Mouse (Mus musculus): ENCODE data around the gene Kyat1.
"Not testable (repeated sequence)": the region's sequence is repeated elsewhere in the genome, so short reads cannot be mapped to it uniquely, and the experiment has no call there.

Kyat1 gene

DNA sequence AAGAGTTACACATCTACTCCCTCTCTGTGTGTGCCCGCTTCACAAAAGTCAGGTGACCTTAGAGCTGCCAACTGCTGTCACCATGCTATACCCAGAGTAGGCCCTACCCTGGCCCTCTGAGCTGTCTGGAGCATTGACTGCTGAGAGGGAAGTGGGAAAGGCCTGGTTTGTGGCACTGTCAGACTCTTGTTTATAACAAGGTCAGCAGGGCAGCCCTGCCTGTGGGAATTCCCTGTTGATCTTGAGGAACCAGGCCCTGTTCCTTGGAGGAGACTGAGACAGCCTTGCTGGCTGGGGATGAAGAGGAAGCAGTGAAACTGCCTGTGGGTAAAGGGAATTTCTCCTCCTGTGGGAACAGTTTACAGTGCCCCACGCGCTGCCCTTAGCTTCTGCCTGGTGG lies 9.1 kb upstream of the Kyat1 start:
- DNase-seq (ENCODE audit: low spot score in 2 of 2) = no peak

GRCm38 (mm10) chr2:30212951-30213350 lies 7.3 kb upstream of the Kyat1 start:
- DNase-seq (ENCODE audit: low spot score in 2 of 2) = no peak

DNA sequence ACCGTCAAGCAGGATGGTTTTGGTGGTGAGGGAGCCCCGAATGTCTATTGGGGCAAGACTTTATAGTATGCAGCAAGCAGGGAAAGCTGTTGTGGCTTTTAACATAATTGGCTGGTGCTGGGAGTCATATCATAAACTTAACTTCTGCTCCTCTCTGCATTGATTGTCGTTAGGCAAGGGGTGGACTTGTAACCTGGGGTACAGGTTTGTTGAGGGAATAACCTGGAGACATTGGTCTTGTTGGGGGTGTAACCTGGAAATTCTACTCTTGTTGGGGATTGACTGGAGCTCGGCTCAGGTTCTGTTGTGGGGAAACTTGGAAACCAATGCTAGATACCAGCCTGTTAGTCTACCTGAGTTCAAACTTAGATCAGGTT lies 6.5 kb upstream of the Kyat1 start:
- no peak for DNase-seq (ENCODE audit: low spot score in 2 of 2)

GRCm38 (mm10) chr2:30211408-30212168 lies 5.9 kb upstream of the Kyat1 start:
- DNase-seq (ENCODE audit: low spot score in 2 of 2) = no peak

DNA sequence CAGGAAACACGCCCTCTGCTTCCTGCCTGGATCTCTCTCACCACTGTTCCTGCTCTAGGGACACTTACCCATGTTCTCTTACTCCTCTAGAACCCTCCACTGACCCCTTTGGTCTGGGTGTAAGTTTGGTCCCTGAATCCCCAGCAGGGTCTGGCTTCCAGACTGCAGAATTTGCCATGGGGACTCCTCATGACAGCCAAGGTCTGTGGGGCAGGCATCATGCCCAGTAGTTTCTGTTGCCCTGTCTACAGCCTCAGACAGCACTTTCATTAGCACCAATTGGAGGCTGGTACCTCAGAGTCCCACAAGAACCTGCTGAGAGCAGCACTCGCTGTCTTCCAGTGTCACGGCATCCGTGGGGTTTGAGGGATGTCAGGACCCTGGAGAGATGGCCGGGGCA lies 2.2 kb upstream of the Kyat1 start:
- DNase-seq (ENCODE audit: low spot score in 2 of 2) = no peak

DNA sequence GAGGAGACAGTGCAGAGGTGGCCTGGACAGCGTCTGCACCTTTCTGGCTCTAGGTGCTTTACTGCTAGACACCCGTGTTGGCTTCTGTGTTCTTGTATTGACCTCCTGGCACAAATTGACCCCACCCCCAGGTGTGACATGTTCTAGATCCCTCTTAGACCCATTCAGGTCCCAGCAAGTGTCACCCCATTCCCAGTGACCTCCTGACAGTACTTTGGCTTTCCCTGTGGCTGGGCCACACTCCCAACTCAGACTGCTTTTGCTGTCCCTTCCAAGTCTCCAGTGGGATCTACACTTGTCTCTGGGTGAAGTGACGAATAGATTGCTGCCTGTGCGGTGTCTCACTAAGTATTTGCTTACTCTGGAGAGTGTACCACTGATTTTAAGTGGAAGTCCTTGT lies 1.8 kb upstream of the Kyat1 start:
- DNase-seq (ENCODE audit: low spot score in 2 of 2) = no peak

GRCm38 (mm10) chr2:30205255-30205628 lies 405 bp downstream of the Kyat1 start:
- no peak for DNase-seq (ENCODE audit: low spot score in 2 of 2)

DNA sequence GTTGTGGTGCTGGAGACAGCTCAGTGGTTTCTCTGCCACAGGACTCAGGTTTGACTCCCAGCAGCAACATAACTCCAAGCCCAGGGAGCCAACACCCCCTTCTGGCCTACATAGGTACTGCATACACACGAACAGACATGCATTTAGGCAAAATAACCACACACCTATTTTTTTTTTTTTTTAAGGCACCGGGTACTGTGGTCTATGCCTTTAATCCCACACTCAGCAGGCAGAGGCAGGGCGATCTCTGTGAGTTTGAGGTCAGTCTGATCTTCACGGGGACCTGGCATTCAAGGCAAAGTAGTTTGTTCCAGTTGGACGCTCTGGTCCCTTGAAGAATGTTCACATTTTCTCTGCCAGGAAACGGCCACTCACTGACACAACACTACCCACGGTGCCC lies 2.2 kb downstream of the Kyat1 start:
- peak; percentile 61 to 79 for DNase-seq (ENCODE audit: low spot score in 2 of 2)

GRCm38 (mm10) chr2:30200388-30200925 lies 5.2 kb downstream of the Kyat1 start:
- DNase-seq (ENCODE audit: low spot score in 2 of 2) = no peak

DNA sequence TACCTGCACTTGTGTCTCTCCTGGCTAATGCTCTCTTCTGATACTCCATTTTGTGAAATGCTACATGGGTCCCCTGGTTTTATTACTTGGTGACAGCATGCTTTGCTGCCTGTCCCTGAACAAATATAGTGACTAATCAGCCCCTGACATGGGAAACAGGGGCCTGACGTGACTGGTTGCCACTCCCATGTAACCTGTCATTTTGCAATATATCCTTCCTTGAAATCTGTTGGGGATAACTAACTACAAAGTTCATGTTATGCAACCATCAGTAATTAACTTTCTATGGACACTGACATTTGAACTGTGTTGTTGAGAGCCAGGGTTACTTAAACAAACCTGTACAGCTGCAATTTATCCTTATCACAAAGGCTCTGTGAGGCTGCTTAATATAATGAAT lies 5.7 kb downstream of the Kyat1 start:
- no peak for DNase-seq (ENCODE audit: low spot score in 2 of 2)

DNA sequence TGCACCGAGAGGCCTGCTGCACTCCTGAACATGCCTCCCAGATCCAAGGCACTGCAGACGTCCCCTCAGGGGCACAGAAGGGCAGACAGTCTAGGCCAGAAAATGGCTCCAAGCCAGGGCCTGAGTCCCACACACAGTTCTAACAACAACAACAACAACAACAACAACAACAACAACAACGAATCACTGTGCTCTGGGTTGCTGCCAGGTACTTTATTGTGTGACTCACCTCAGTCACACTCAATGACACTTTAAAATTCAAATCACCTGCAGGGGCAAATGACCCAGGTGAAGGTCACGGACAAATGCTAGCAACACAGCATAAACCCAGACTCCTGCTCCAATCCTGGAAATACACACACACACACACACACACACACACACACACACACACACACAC lies 7.6 kb downstream of the Kyat1 start:
- no peak for DNase-seq (ENCODE audit: low spot score in 2 of 2)

DNA sequence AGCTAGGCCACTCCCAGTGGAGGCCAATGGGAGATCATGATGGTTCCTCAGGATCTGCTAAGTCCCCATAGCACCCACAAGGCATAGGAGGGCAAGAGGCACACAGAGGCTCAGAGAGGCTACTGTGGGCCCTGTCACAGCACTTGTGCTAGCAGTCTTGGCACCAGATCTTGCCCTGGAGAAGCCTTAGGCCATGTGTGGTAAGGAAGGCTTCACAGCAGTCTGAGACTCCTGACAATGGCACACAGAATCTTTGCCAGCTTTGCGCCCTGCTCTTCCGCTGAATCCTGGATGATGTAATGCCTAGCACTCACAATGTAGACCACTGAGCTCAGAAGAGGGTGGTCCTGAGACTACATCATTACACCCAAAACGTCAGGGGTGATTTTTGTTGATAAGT lies 11.0 kb downstream of the Kyat1 start:
- DNase-seq (ENCODE audit: low spot score in 2 of 2) = no peak

DNA sequence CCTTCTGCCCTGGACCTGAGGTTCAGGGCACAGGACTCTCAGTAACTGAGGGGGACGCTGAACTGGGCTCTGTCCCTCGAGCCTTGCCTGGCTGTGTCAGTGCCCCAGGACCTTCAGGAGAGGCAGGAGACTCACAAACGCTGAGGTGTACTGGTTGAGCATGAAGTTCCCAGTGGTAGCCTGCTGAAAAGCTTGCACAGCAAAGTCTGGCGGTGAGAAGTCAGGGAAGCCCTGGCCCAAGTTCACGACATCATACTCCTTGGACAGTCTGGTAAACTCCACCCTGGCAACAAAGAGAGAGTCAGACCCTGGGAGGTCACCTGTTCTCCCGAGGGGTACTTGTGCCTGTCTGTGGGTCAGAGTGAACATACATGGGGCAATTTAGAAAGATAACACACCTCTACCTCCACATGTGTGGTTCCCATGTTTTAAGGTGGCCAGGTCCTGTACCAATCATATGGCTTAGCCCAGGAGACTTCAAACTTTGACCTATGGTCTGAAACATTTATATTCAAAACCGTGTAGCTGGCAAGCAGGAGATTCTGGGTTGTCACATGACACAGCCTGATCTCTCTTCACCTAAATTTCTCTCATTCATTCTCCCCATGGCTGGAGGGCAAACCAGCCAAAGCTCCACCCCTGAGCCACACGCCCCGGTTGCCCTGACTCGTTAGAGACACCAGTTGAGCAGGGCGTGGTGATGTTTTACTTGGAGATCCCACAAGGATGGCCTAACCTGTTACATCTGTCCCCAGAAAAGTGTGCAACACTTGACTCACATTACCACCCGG lies 13.7 kb downstream of the Kyat1 start:
- DNase-seq (ENCODE audit: low spot score in 2 of 2) = no peak

- no peak for DNase-seq (ENCODE audit: low spot score in 2 of 2)
Measured at GRCm38 (mm10) chr2:30185681-30186080, 20.0 kb downstream of the Kyat1 start.

GRCm38 (mm10) chr2:30185276-30185675 lies 20.4 kb downstream of the Kyat1 start:
- DNase-seq (ENCODE audit: low spot score in 2 of 2) = peak in 1 of 2 experiments; percentile 48

DNA sequence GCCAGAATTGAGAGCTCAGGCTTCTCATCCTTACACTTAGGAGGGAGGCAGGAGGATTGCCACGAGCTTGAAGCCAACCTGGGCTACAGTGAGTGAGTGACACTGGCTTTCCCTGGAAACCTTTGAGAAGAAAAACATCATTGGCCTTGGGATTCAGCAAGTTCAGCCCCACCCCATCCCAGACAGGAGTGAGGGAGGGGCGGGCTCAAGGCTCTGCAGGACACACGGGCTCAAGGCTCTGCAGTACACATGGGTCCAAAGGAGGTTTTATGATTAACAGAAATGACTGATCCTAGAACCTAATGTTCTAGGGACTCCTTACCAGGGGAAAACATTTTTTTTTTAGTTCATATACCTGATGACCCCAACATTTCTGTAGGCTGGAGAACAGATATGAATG lies 21.9 kb downstream of the Kyat1 start:
- DNase-seq (ENCODE audit: low spot score in 2 of 2) = no peak

DNA sequence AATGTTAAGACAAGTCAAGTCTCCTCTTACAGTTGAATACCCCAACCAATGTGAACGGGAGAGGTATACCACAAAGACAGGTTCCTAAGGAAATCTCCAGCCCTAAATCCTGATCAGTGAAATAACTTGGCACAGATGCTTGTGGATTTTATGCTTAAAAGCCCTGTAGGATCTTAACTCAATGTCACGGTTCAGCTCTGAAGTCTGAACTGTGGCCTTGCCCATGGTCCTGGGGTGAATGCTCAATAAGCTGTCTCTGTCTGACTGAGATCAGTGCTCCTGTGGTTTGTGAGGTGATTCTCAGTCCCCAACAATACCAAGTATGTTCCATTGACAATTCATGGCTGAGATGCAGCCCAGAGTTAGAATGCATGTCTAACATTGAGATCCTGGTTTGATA lies 23.2 kb downstream of the Kyat1 start:
- DNase-seq (ENCODE audit: low spot score in 2 of 2) = no peak

- DNase-seq (ENCODE audit: low spot score in 2 of 2) = not testable (repeated sequence)
Measured at GRCm38 (mm10) chr2:30178711-30179110, 26.9 kb downstream of the Kyat1 start.

DNA sequence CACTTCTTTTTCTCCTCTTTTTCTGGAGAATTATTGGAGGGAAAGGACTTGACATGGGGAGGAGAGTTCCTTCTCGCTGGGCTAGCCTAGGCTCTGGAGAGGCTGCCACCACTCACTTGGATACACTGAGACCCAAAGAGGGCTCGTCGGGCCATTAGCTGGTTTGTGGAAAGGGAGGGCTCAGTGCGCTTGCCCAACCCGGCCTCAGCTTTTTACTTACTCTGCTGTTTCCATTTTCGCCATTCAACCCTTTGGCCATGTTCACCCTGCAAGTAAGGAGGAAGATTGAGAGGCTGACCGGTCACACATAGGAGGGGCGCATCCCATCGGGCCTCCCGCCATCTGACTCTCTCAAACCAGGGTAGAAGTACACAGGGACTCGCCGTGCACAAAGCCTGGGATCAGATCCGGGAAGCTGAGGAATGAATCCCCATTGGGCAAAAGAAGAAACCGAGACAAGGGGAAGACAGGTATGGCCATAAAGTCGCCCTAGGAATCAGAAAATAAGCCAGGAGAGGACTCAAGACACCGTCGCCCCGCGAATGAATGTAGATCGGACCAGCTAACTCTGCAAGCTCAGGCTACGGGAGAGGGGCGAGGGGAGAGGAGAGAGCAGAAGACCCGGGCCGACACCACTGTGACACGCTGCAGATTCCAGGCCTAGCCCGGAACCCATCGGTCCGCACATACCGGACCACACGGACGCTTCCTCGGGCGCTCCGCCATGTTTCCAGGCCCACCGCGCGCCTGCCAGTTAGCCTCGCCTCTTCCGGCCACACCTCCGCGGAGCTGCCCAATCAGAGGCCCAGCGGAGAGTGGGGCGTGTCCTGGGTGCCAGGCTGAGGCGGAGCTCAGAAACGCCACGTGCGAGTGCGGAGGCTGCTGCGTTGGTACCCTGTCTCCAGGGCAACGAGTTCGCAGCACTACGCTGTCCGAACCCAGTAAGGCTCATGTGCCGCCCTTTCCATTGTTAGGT lies 27.7 kb downstream of the Kyat1 start, which contains the start of gene Spout1:
Gene Spout1 (minus strand): TSS at position 760 of the 976 bp plus-strand sequence.
- DNase-seq (ENCODE audit: low spot score in 2 of 2) = peak; percentile 94 to 96

DNA sequence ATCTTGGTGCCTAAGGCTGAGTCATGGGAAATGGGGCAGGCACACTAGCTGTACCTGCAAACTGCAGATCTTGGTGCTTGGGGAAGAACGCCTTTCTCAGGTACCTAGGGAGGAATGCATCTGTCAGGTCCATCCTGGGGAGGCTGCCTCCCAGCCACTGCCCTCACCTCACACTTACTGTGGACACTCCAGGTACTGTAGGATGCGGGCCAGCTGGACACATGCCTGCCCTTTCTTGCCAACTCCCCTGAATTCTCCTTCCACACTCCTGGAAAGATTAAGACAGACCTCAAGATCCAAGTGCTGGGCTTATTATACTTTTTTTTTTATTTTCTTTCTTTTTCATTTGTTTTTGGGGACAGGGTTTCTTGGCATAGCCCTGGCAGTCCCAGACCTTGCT lies 29.1 kb downstream of the Kyat1 start:
- DNase-seq (ENCODE audit: low spot score in 2 of 2) = no peak

DNA sequence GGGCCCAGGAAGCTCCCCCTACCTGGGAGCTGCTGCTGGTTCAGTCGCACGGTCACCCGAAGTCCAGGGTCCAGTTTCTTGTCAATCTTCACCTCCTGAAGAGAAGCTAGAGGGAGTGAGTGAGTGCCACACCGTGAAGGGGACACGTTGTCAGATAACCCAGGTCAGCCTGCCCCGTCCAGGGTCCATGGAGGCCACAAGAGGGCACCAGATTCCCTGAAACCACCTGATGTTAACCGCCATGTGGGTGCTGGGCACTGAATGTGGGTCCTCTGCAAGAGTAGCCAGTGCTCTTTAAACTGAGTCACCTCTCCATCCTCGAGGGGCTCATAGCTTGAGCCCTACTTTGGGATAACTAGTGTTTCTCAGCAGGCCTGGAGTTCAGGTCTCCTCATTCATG lies 29.8 kb downstream of the Kyat1 start:
- DNase-seq (ENCODE audit: low spot score in 2 of 2) = no peak
